In the genomic region with DNA sequence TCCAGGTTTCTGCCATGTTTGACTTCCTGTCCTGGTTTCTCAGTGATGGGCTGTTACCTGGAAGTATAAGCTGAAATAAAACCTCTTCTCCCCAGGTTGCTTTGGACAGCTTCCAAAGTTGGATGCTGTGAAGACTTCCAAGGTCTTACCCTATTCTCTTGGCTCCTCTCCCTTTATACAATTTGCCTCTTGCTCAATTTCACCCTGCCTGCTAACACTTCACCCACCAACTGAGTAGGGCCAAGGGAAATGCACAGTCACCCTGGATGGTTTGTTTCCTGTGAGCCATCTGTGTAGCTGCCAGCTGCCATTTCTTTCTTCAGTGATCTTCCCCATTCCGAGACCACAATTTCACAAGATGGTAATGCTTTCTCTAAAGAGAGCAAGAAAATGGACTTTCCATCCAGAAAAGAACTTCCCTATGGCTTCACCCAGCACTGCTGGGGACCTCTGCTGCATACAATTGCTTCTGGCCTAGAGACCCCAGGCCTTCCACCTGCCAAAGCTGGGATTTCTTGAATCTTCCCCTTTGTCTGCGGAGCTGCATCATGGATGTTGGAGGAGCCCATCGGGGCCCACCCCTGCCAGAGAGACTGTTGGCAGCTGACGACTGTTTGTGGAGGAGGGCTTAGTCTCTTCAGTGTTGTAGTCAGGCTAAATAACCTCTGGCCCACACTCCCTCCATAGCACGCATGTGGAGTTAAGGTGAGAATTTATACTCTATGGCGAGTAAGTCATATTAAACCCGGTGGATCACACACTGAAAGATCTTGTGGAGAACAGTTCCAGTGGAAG, we compare ENCODE assay signal across 14 mouse cellular contexts. TPM values are rescaled to one million over a fixed set of nuclear protein-coding genes. Genes with fewer than 3 reads are reported as not detected.
DNase-seq lines count a peak whose midpoint lies in the region; ATAC-seq and TF ChIP-seq lines count a peak whose summit lies in the region.
"Had no signal": no experiment of that assay in that cellular context is flagged by ENCODE, and none has a peak within 500 bp of the region (broad histone marks: within the 10 kb centered on the region; RNA-seq: fewer than 3 reads in every experiment).

No protein-coding gene starts in this region.

- no peak overlapping the region for H3K4me2 ChIP-seq in forebrain, embryonic 15.5 days (replicated peaks)
- no peak overlapping the region for H3K4me2 ChIP-seq in forebrain, embryonic 12.5 days
- no peak overlapping the region for H3K4me2 ChIP-seq in lung, postnatal 0 days (replicated peaks; ENCODE audit: low read depth, low read length)
- H3K4me2 ChIP-seq: embryonic facial prominence, embryonic 13.5 days; hindbrain, embryonic 12.5 days; kidney, embryonic 15.5 days had no signal

- no peak overlapping the region for H3K9ac ChIP-seq in forebrain, embryonic 15.5 days (replicated peaks)
- H3K9ac ChIP-seq in forebrain, embryonic 12.5 days: no peak overlapping the region
- no peak overlapping the region for H3K9ac ChIP-seq in lung, postnatal 0 days (replicated peaks; ENCODE audit: low read depth)
- H3K9ac ChIP-seq: hindbrain, embryonic 12.5 days; kidney, embryonic 15.5 days had no signal

- peak overlapping the region; percentile 20; the same call in 1 of the 2 replicates for H3K27ac ChIP-seq in forebrain, embryonic 15.5 days (replicated peaks)
- no peak overlapping the region for H3K27ac ChIP-seq in forebrain, embryonic 12.5 days
- peak overlapping the region; percentile 44 for H3K27ac ChIP-seq in lung, postnatal 0 days (ENCODE audit: low read length)
- peak overlapping the region; percentile 90 for H3K27ac ChIP-seq in macrophage

- H3K4me1 ChIP-seq in forebrain, embryonic 15.5 days: peaks cover 17% of the 10 kb centered on the region
- peaks cover 13% of the 10 kb centered on the region for H3K4me1 ChIP-seq in forebrain, embryonic 12.5 days
- H3K4me1 ChIP-seq in lung, postnatal 0 days (ENCODE audit: insufficient read depth, low read depth, low read length): peaks cover 3% of the 10 kb centered on the region; the same call in 1 of the 2 replicates

- no peak for ATAC-seq in forebrain, embryonic 15.5 days (replicated peaks)
- ATAC-seq in forebrain, embryonic 12.5 days (ENCODE audit: low FRiP score): no peak
- ATAC-seq in lung, postnatal 0 days: no peak

- no peaks in the 10 kb centered on the region for H3K36me3 ChIP-seq in forebrain, embryonic 15.5 days
- no peaks in the 10 kb centered on the region for H3K36me3 ChIP-seq in forebrain, embryonic 12.5 days (replicated peaks)
- H3K36me3 ChIP-seq in lung, postnatal 0 days (ENCODE audit: insufficient read depth, low read length): no peaks in the 10 kb centered on the region
- no peaks in the 10 kb centered on the region for H3K36me3 ChIP-seq in macrophage (ENCODE audit: inconsistent target)
- H3K36me3 ChIP-seq: embryonic facial prominence, embryonic 13.5 days; hindbrain, embryonic 12.5 days; kidney, embryonic 15.5 days had no signal

- DNase-seq in lung, postnatal 0 days (ENCODE audit: low spot score): peak; percentile 51
- DNase-seq in lung, postnatal 36 days: no peak
- DNase-seq in brain, adult 2 months (ENCODE audit: low read depth, low spot score): peak; percentile 41
- DNase-seq in ovary, postnatal 10 days (ENCODE audit: low spot score): no peak
- DNase-seq in lung, postnatal 25 days (ENCODE audit: low spot score): no peak
- DNase-seq: gastrocnemius, postnatal 10 days; lung, adult 2 months; right cerebral cortex, postnatal 14 days had no signal

- WGBS in forebrain, embryonic 15.5 days: 77% methylated on average over 7 of the region's 7 CpGs
- 85% methylated on average over 7 of the region's 7 CpGs for WGBS in forebrain, embryonic 12.5 days
- WGBS in lung, postnatal 0 days: 72% methylated on average over 7 of the region's 7 CpGs
- WGBS in macrophage (ENCODE audit: missing documents): 50% methylated on average over 7 of the region's 7 CpGs

- no peak overlapping the region for H3K4me3 ChIP-seq in forebrain, embryonic 15.5 days
- no peak overlapping the region for H3K4me3 ChIP-seq in forebrain, embryonic 12.5 days (replicated peaks)
- H3K4me3 ChIP-seq in lung, postnatal 0 days (ENCODE audit: low read depth, low read length): no peak overlapping the region
- no peak overlapping the region for H3K4me3 ChIP-seq in macrophage (ENCODE audit: inconsistent target)
- H3K4me3 ChIP-seq: embryonic facial prominence, embryonic 13.5 days; hindbrain, embryonic 12.5 days; kidney, embryonic 15.5 days had no signal

- no peaks in the 10 kb centered on the region; the same call in 1 of the 2 replicates for H3K79me2 ChIP-seq in macrophage (ENCODE audit: inconsistent target)

- TF ChIP-seq CTCF in lung, postnatal 0 days (IDR thresholded peaks at IDR 0.05): no peak

- no peaks in the 10 kb centered on the region for H3K9me3 ChIP-seq in forebrain, embryonic 15.5 days
- no peaks in the 10 kb centered on the region for H3K9me3 ChIP-seq in forebrain, embryonic 12.5 days
- H3K9me3 ChIP-seq in lung, postnatal 0 days (ENCODE audit: low read length): no peaks in the 10 kb centered on the region
- H3K9me3 ChIP-seq: embryonic facial prominence, embryonic 13.5 days; hindbrain, embryonic 12.5 days; kidney, embryonic 15.5 days had no signal

- no peak for TF ChIP-seq EP300 in lung, postnatal 0 days (IDR thresholded peaks at IDR 0.05)

- H3K27me3 ChIP-seq in forebrain, embryonic 15.5 days: peaks cover 2% of the 10 kb centered on the region; the same call in 1 of the 2 replicates
- H3K27me3 ChIP-seq in forebrain, embryonic 12.5 days: peaks cover 3% of the 10 kb centered on the region; the same call in 1 of the 2 replicates
- no peaks in the 10 kb centered on the region for H3K27me3 ChIP-seq in lung, postnatal 0 days (replicated peaks; ENCODE audit: insufficient read depth, low read length)
- H3K27me3 ChIP-seq: kidney, embryonic 15.5 days had no signal

RNA-seq across cellular contexts. Expression of gene Fkbpl, which starts 4.9 kb away (rescaled TPM):
- 15.3 and 15.8 TPM in 2 replicates for polyA plus RNA-seq in forebrain, embryonic 15.5 days (2015; fragmentation: Nextera tagmentation; extraction: Ambion mirVana)
- polyA plus RNA-seq in forebrain, embryonic 12.5 days (2016; fragmentation: Nextera tagmentation; extraction: Ambion mirVana): 13.9 and 14.6 TPM in 2 replicates
- 12.2 and 14.5 TPM in 2 replicates for polyA plus RNA-seq in lung, postnatal 0 days (2015; fragmentation: Nextera tagmentation; extraction: Ambion mirVana)
- 10 to 100 TPM in 4 of 26 experiments, 1 to 10 TPM in 22; 1.9 to 12.5 (median 7.0) TPM for total RNA-seq in macrophage (2018; cell fraction: chromatin; rRNA removed)
- total RNA-seq in macrophage (2018; cell fraction: cytosol; rRNA removed): 10 to 100 TPM in 24 of 26 experiments, 1 to 10 TPM in 2; 7.7 to 22.0 (median 13.1) TPM
- 10 to 100 TPM in 7 of 26 experiments, 1 to 10 TPM in 19; 2.2 to 13.1 (median 7.9) TPM for total RNA-seq in macrophage (2018; cell fraction: nucleus; rRNA removed)
- 12.5 to 24.4 TPM (median 15.0 TPM) in 3 replicates for polyA plus RNA-seq in macrophage (2018)

RNA-seq across cellular contexts. Expression of gene Atf6b, which starts 7.3 kb away (rescaled TPM):
- 111 and 112 TPM in 2 replicates for polyA plus RNA-seq in forebrain, embryonic 15.5 days (2015; fragmentation: Nextera tagmentation; extraction: Ambion mirVana)
- polyA plus RNA-seq in forebrain, embryonic 12.5 days (2016; fragmentation: Nextera tagmentation; extraction: Ambion mirVana): 107 and 109 TPM in 2 replicates
- polyA plus RNA-seq in lung, postnatal 0 days (2015; fragmentation: Nextera tagmentation; extraction: Ambion mirVana): 42.5 and 47.3 TPM in 2 replicates
- 10 to 100 TPM; 18.3 to 80.5 (median 48.3) TPM for total RNA-seq in macrophage (2018; cell fraction: chromatin; rRNA removed)
- total RNA-seq in macrophage (2018; cell fraction: cytosol; rRNA removed): 10 to 100 TPM; 37.7 to 82.4 (median 57.2) TPM
- total RNA-seq in macrophage (2018; cell fraction: nucleus; rRNA removed): 10 to 100 TPM; 22.0 to 90.0 (median 57.6) TPM
- 31.4 to 62.2 TPM (median 57.9 TPM) in 3 replicates for polyA plus RNA-seq in macrophage (2018)

RNA-seq across cellular contexts. Expression of gene Prrt1, which starts 10.3 kb away (rescaled TPM):
- 6.8 and 7.4 TPM in 2 replicates for polyA plus RNA-seq in forebrain, embryonic 15.5 days (2015; fragmentation: Nextera tagmentation; extraction: Ambion mirVana)
- 2.9 and 3.9 TPM in 2 replicates for polyA plus RNA-seq in forebrain, embryonic 12.5 days (2016; fragmentation: Nextera tagmentation; extraction: Ambion mirVana)
- 0.27 and 0.29 TPM in 2 replicates for polyA plus RNA-seq in lung, postnatal 0 days (2015; fragmentation: Nextera tagmentation; extraction: Ambion mirVana)
- total RNA-seq in macrophage (2018; cell fraction: chromatin; rRNA removed): 1 to 10 TPM in 1 of 26 experiments, under 1 TPM in 5, not detected in 20; 0.33 to 1.1 (median 0.68) TPM
- under 1 TPM in 15 of 26 experiments, not detected in 11; 0.07 to 0.22 (median 0.10) TPM for total RNA-seq in macrophage (2018; cell fraction: cytosol; rRNA removed)
- total RNA-seq in macrophage (2018; cell fraction: nucleus; rRNA removed): 1 to 10 TPM in 4 of 26 experiments, under 1 TPM in 17, not detected in 5; 0.26 to 1.3 (median 0.58) TPM
- 0.16 to 0.25 TPM in 2 of 3 replicates, not detected in the other for polyA plus RNA-seq in macrophage (2018)

RNA-seq across cellular contexts. Expression of gene Ppt2, which starts 11.3 kb away (rescaled TPM):
- polyA plus RNA-seq in forebrain, embryonic 15.5 days (2015; fragmentation: Nextera tagmentation; extraction: Ambion mirVana): 17.2 and 18.2 TPM in 2 replicates
- polyA plus RNA-seq in forebrain, embryonic 12.5 days (2016; fragmentation: Nextera tagmentation; extraction: Ambion mirVana): 20.3 and 21.2 TPM in 2 replicates
- polyA plus RNA-seq in lung, postnatal 0 days (2015; fragmentation: Nextera tagmentation; extraction: Ambion mirVana): 22.4 and 24.9 TPM in 2 replicates
- total RNA-seq in macrophage (2018; cell fraction: chromatin; rRNA removed): 10 to 100 TPM; 12.1 to 40.8 (median 28.4) TPM
- total RNA-seq in macrophage (2018; cell fraction: cytosol; rRNA removed): 10 to 100 TPM; 52.1 to 89.0 (median 72.4) TPM
- 100 to 1,000 TPM in 1 of 26 experiments, 10 to 100 TPM in 25; 19.9 to 100 (median 65.0) TPM for total RNA-seq in macrophage (2018; cell fraction: nucleus; rRNA removed)
- 71.0 to 95.1 TPM (median 79.6 TPM) in 3 replicates for polyA plus RNA-seq in macrophage (2018)

RNA-seq across cellular contexts. Expression of gene Egfl8, which starts 23.9 kb away (rescaled TPM):
- 6.1 and 7.4 TPM in 2 replicates for polyA plus RNA-seq in forebrain, embryonic 15.5 days (2015; fragmentation: Nextera tagmentation; extraction: Ambion mirVana)
- polyA plus RNA-seq in forebrain, embryonic 12.5 days (2016; fragmentation: Nextera tagmentation; extraction: Ambion mirVana): 3.2 and 4.6 TPM in 2 replicates
- 4.4 and 5.2 TPM in 2 replicates for polyA plus RNA-seq in lung, postnatal 0 days (2015; fragmentation: Nextera tagmentation; extraction: Ambion mirVana)
- 10 to 100 TPM in 3 of 26 experiments, 1 to 10 TPM in 23; 1.1 to 13.9 (median 5.6) TPM for total RNA-seq in macrophage (2018; cell fraction: chromatin; rRNA removed)
- under 1 TPM in 23 of 26 experiments, not detected in 3; 0.10 to 0.40 (median 0.20) TPM for total RNA-seq in macrophage (2018; cell fraction: cytosol; rRNA removed)
- 1 to 10 TPM in 23 of 26 experiments, under 1 TPM in 3; 0.72 to 6.3 (median 3.2) TPM for total RNA-seq in macrophage (2018; cell fraction: nucleus; rRNA removed)
- polyA plus RNA-seq in macrophage (2018): 0.14 to 0.69 TPM (median 0.28 TPM) in 3 replicates

Comparison
In these comparisons a context has a peak if more than half of its experiments do, and no peak if none do; other contexts are left out.
1. DNase-seq: peak in lung, postnatal 0 days (single experiment) and brain, adult 2 months (single experiment); none in lung, postnatal 36 days (single experiment), ovary, postnatal 10 days (single experiment) and lung, postnatal 25 days (single experiment).